Mouse (Mus musculus): Measurements from ENCODE around the gene Ptprk. TPM values are rescaled to one million over a fixed set of nuclear protein-coding genes. Genes with fewer than 3 reads are reported as not detected.

The Ptprk gene
- polyA plus RNA-seq, 1 experiment from 2014 or later = 25.4 TPM

DNA sequence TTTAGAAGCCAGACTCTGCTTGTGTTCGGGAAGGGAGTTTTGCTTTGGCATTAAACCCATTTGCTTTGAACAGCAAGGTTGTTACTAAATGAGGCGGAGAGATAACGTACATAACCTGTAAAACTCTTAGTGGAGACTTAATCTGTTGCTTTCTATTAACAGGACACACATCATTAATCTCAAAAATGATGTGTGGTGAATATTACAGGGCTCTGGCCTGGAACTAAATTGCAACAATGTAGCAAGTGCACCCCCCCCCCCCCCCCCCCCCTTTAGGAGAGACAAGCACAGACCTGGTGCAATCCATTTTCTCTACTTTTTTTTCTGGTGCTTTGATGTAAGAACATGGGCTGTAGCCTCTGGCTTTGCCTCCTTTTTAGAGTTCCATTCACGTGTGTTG is 195.7 kb downstream of the Ptprk start:
- no peak overlapping the region for H3K9ac ChIP-seq
- H3K9me3 ChIP-seq = no peaks in the 10 kb centered on the region
- H3K27me3 ChIP-seq = no peaks in the 10 kb centered on the region
- ATAC-seq (ENCODE audit: low FRiP score) = no peak
- H3K27ac ChIP-seq = no peak overlapping the region
- no peak overlapping the region for H3K4me2 ChIP-seq
- H3K4me1 ChIP-seq = no peaks in the 10 kb centered on the region
- no peak overlapping the region for H3K4me3 ChIP-seq (replicated peaks)
- 91% methylated on average over 4 of the region's 4 CpGs for WGBS
- H3K36me3 ChIP-seq (replicated peaks) = peaks cover 5% of the 10 kb centered on the region; the same call in 1 of the 2 replicates

DNA sequence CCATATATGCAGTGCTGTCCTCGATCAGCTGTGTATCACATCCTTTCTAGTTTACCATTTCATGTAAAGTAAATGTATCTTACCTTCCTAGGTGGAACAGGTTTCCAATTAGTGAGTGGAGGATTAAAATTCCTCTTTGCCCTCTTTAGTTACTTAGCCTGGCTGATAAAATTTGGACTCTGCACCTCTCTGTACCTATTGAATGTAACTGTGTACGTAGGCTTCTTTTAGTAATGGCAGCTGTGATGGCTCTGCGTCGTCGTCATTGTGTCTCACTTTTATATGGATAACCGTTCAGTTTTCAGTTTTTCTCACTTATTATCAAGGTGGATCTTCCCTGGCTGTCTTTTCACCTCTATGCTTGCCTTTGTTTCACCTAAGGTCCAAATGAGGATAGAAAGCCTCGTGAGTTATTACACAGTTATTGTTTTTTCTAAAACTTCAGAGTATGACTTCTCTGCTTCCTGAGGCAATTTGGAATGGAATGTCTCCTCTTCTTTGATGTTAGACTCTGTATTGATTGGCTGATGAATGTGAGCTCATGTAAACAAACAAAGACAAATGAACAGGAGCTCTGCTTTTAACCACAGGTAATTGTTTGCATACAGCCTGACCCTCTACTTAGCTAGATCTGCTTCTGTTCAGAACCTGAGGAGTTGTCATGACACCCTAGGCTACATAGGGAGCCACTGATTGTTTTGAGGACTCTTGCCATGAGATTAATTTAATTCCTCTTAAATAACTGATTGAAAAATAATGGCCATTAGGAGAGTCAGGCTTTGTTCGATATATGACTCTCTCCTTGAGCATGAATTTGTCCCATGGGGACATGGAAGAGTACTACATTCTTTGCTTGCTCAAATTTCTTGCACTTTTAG is 197.3 kb downstream of the Ptprk start:
- no peak overlapping the region for H3K9ac ChIP-seq
- H3K27me3 ChIP-seq = no peaks in the 10 kb centered on the region
- H3K27ac ChIP-seq = no peak overlapping the region
- H3K4me1 ChIP-seq = no peaks in the 10 kb centered on the region
- H3K4me2 ChIP-seq = no peak overlapping the region
- no peaks in the 10 kb centered on the region for H3K36me3 ChIP-seq (replicated peaks)
- no peaks in the 10 kb centered on the region for H3K9me3 ChIP-seq
- no peak for ATAC-seq (ENCODE audit: low FRiP score)
- H3K4me3 ChIP-seq (replicated peaks) = no peak overlapping the region
- WGBS = 80% methylated on average over 8 of the region's 8 CpGs

DNA sequence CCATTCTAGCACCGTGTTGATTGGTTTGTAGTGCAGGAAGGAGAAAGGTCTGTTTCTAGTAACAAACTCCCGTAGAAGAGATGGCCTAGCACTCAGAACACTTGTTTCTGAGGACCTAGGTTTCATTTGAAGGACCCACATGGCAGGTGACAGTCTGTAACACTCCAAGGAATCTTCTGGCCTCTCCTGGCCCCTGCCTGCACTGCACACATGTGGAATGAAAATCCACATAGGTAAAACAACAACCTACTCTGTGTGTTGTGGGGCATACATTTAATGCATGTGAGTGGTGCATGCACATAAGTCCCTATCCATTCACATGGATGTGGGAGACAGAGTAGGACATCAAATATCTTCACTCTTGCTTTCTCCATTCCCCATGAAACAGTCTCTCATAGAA is 204.1 kb downstream of the Ptprk start:
- H3K27me3 ChIP-seq = no peaks in the 10 kb centered on the region
- WGBS = 92% methylated on average over 2 of the region's 2 CpGs
- no peaks in the 10 kb centered on the region for H3K36me3 ChIP-seq (replicated peaks)
- H3K4me2 ChIP-seq = no peak overlapping the region
- H3K27ac ChIP-seq = no peak overlapping the region
- no peak for ATAC-seq (ENCODE audit: low FRiP score)
- H3K4me3 ChIP-seq (replicated peaks) = no peak overlapping the region
- H3K9ac ChIP-seq = no peak overlapping the region
- H3K9me3 ChIP-seq = no peaks in the 10 kb centered on the region
- no peaks in the 10 kb centered on the region for H3K4me1 ChIP-seq

DNA sequence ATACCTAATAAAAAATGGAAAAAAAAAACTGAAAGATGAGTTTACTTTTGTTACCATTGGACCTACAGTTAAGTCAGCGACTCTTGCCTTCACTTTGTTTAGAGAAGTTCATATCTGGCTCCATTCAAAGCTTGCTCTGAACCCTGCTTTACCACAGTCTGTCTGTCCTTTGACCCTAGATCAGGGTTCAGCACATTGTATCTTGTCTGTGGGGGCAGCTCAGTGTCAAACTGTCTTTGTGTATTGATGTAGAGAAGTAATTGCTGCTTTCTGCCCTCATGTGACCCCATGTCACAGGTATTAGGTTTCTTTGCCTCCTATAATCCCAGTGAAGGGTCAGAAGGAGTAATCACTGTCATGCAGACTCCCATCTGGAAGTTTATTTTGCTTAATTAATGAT is 222.9 kb downstream of the Ptprk start:
- Histone ChIP-seq H3K27me3 (no peaks in the 10 kb centered on the region), H3K4me1 (no peaks in the 10 kb centered on the region), H3K36me3 (replicated peaks) (no peaks in the 10 kb centered on the region), H3K4me3 (replicated peaks) (no peak overlapping the region), H3K9ac (no peak overlapping the region), H3K27ac (no peak overlapping the region), H3K4me2 (no peak overlapping the region), H3K9me3 (no peaks in the 10 kb centered on the region)
- no peak for ATAC-seq (ENCODE audit: low FRiP score)
- 83% methylated on average over 1 of the region's 1 CpGs for WGBS

DNA sequence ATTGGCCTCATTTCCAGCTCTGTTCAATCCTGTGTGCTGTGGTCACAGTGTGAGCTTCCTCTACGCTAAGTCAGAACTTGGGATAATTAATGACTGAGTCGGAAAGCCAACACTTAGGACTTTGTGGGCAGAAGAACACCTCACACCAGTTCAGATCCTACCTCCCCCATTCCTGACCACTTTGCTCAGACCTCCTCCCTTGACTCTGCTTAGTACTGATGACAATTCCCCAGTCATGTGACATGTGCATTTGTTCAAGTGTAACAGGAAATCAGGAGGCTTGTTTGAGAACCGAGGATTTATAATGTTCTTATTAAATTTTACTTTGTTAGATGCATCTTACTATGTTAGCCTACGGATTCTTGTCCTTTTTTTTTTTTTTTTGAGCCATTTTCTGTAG is 224.6 kb downstream of the Ptprk start:
- no peaks in the 10 kb centered on the region for H3K9me3 ChIP-seq
- no peak overlapping the region for H3K4me2 ChIP-seq
- H3K4me3 ChIP-seq (replicated peaks) = no peak overlapping the region
- H3K9ac ChIP-seq = no peak overlapping the region
- no peaks in the 10 kb centered on the region for H3K27me3 ChIP-seq
- no peak for ATAC-seq (ENCODE audit: low FRiP score)
- H3K27ac ChIP-seq = no peak overlapping the region
- WGBS = 85% methylated on average over 4 of the region's 4 CpGs
- H3K36me3 ChIP-seq (replicated peaks) = no peaks in the 10 kb centered on the region
- no peaks in the 10 kb centered on the region for H3K4me1 ChIP-seq

DNA sequence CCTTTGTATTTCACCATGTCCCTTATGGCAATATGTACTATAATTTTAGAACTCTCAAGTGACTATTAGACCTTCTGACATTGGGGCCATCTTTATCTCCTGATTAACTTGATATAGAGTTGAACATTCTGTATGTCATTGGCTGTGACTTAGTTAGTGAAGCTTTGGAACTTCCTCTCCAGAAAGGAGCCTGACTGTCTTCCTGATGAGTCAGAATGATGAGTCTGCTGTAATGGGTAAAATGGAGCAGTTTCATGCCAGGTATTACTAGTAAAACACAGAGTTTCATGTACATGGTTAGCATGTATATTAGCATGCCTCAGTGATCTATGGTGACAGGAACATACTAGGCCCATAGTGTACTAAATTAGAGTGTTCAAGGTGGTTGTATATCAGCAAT is 229.2 kb downstream of the Ptprk start:
- Histone ChIP-seq H3K9ac (no peak overlapping the region), H3K4me2 (no peak overlapping the region), H3K4me1 (no peaks in the 10 kb centered on the region), H3K9me3 (no peaks in the 10 kb centered on the region), H3K36me3 (replicated peaks) (no peaks in the 10 kb centered on the region), H3K4me3 (replicated peaks) (no peak overlapping the region), H3K27ac (no peak overlapping the region), H3K27me3 (no peaks in the 10 kb centered on the region)
- no peak for ATAC-seq (ENCODE audit: low FRiP score)

DNA sequence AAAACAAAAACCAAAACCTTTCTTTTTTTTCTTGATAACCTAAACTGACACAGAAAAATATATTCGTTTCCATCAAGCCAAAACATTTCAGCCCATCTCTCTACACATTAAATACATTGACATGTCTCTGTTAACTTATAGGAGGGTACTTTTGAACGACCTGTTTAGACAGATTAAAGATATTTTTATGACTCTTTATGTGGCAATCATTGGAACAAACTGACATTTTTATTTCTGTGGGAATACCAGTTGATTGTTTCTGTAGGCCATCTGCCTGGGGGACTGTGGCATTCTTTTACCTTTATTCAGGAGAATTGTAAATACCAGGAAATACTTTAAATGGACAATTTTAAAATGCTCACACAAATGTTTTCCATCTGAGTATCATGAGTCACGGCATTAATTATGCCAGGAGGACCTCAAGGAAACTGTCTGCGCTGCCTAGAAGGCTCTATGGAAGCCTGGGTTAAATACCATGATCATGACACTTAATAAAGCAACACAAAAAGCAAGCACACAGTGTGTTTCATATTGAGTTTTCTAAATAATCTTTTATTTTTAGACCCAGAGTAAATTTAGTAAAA is 229.8 kb downstream of the Ptprk start:
- H3K9ac ChIP-seq = no peak overlapping the region
- no peak for ATAC-seq (ENCODE audit: low FRiP score)
- 85% methylated on average over 4 of the region's 4 CpGs for WGBS
- no peak overlapping the region for H3K4me2 ChIP-seq
- no peak overlapping the region for H3K4me3 ChIP-seq (replicated peaks)
- no peaks in the 10 kb centered on the region for H3K4me1 ChIP-seq
- H3K27ac ChIP-seq = no peak overlapping the region
- H3K9me3 ChIP-seq = no peaks in the 10 kb centered on the region
- H3K27me3 ChIP-seq = no peaks in the 10 kb centered on the region
- no peaks in the 10 kb centered on the region for H3K36me3 ChIP-seq (replicated peaks)

DNA sequence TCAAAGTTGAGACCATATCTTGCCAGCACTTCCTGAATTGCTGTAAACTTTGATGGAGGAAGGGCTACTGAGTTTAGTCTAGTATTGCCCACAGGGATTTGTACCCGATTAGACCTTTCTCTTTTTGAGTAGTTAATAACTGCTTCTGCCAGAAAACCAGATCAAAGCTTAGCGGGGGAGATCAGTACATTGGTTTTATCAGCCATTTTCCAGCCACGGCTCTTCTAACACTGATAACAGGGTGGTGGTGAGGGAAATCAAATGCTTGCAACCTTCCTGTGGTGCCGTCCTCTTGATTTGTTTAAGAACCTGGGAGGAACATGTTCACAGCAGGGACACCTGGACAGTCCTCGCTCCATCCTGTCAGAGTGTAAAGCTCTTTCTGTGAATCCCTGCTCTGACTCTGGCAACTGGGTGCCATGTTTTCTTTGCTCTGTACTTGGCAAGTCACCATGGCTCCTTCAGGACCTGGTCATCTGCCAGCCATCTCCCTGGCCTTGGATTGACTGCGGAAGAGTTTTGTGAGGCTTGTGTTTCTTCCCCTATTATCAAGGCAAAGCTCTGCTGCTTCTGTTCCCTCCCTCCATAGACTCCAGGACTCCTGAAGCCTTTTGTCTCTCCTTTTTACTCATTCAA is 231.9 kb downstream of the Ptprk start:
- H3K4me1 ChIP-seq = no peaks in the 10 kb centered on the region
- no peak overlapping the region for H3K4me2 ChIP-seq
- no peaks in the 10 kb centered on the region for H3K36me3 ChIP-seq (replicated peaks)
- H3K9ac ChIP-seq = no peak overlapping the region
- ATAC-seq (ENCODE audit: low FRiP score) = no peak
- H3K27me3 ChIP-seq = no peaks in the 10 kb centered on the region
- no peaks in the 10 kb centered on the region for H3K9me3 ChIP-seq
- WGBS = 47% methylated on average over 6 of the region's 6 CpGs
- no peak overlapping the region for H3K4me3 ChIP-seq (replicated peaks)
- no peak overlapping the region for H3K27ac ChIP-seq

DNA sequence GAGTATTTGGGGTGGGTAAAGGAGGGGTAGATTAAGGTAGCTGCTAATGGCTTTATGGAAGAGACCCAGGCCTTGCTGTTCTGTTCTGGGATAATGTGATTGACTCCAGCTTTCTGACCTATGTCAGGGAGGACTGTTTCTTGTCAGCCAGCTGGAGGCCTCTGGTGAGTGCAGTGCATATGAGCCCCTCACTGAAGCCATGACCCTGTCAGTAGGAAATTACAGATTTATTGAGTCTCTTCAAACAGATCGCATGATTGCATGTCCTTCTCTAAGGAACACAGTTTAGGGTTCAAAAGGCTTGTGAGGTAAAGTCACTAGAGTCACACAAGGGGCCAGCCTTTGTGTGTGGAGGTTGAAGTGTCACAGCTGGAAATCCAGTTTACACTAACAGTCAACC is 236.7 kb downstream of the Ptprk start:
- no peak overlapping the region for H3K4me2 ChIP-seq
- H3K9me3 ChIP-seq = no peaks in the 10 kb centered on the region
- H3K36me3 ChIP-seq (replicated peaks) = no peaks in the 10 kb centered on the region
- H3K9ac ChIP-seq = no peak overlapping the region
- WGBS = 75% methylated on average over 1 of the region's 1 CpGs
- no peak for ATAC-seq (ENCODE audit: low FRiP score)
- no peak overlapping the region for H3K27ac ChIP-seq
- H3K4me1 ChIP-seq = no peaks in the 10 kb centered on the region
- no peak overlapping the region for H3K4me3 ChIP-seq (replicated peaks)
- no peaks in the 10 kb centered on the region for H3K27me3 ChIP-seq

DNA sequence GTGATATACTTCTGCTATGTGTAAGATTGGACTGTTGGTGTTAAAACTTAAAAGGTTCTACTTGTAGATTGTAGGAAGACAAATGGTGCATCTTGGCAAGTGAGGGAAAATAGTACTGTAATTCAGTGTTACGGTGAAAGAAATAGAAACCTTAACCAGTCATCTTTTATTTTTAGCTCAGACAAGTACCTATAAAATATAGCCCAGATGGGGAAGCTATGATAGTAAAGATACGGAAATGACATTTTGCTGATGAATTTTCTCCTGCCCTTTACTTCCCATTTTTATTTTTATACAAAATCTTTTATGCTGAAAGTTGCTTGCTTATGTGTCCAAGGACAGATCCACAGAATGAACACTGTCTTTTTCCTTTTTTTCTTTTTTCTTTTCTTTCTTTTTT is 248.4 kb downstream of the Ptprk start:
- no peak overlapping the region for H3K4me3 ChIP-seq (replicated peaks)
- no peaks in the 10 kb centered on the region for H3K36me3 ChIP-seq (replicated peaks)
- H3K27ac ChIP-seq = no peak overlapping the region
- no peak overlapping the region for H3K4me2 ChIP-seq
- WGBS = 92% methylated on average over 2 of the region's 2 CpGs
- no peak overlapping the region for H3K9ac ChIP-seq
- no peaks in the 10 kb centered on the region for H3K4me1 ChIP-seq
- no peaks in the 10 kb centered on the region for H3K27me3 ChIP-seq
- no peak for ATAC-seq (ENCODE audit: low FRiP score)
- H3K9me3 ChIP-seq = no peaks in the 10 kb centered on the region

DNA sequence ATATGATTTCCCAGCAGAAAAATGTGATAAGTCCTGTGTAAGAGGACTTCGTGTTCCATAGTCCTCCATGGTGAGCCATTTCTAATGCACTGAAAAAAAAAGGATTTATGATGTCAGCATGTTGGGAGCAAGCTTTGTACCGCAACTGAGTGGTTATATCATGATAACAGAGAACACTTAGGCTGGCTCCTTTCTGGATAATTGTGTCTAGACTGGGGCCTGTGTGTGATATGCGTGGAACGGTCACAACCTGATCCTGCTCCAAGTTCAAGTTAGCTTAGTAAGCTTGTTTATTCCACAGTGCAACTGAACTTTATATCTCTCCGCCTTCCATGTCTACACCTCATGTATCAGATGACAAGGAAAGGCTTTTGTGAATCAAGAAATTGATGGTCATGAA is 260.6 kb downstream of the Ptprk start:
- no peaks in the 10 kb centered on the region for H3K27me3 ChIP-seq
- no peak overlapping the region for H3K9ac ChIP-seq
- no peaks in the 10 kb centered on the region for H3K9me3 ChIP-seq
- H3K4me3 ChIP-seq (replicated peaks) = no peak overlapping the region
- H3K27ac ChIP-seq = no peak overlapping the region
- no peaks in the 10 kb centered on the region for H3K36me3 ChIP-seq (replicated peaks)
- no peaks in the 10 kb centered on the region for H3K4me1 ChIP-seq
- 90% methylated on average over 5 of the region's 5 CpGs for WGBS
- no peak overlapping the region for H3K4me2 ChIP-seq
- no peak for ATAC-seq (ENCODE audit: low FRiP score)

DNA sequence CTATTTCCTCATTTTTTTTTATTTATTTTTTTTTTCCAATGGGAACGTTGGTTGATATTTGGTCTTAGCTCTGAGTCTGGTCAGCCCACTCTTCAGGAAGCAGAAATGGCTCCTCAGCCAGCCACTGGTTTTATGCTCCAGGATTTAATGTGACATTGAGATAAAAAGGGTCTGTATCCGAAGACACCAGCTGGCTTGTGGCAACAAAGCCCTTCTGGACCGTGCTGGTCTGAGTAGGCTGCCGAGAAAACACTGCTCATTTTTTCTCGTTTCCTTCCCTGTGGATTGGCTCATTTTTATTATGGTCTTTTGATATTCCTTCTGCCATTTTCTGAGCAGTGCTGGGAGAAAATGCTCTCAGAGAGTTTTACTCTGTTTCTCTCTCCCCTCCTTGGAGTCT is 263.9 kb downstream of the Ptprk start:
- Histone ChIP-seq H3K4me1 (no peaks in the 10 kb centered on the region), H3K4me3 (replicated peaks) (no peak overlapping the region), H3K27ac (no peak overlapping the region), H3K27me3 (no peaks in the 10 kb centered on the region), H3K9me3 (no peaks in the 10 kb centered on the region), H3K4me2 (no peak overlapping the region), H3K36me3 (replicated peaks) (no peaks in the 10 kb centered on the region), H3K9ac (no peak overlapping the region)
- WGBS = 64% methylated on average over 5 of the region's 5 CpGs
- no peak for ATAC-seq (ENCODE audit: low FRiP score)

All from forebrain, embryonic 12.5 days (tissue).